Mouse (Mus musculus) midbrain, embryonic 14.5 days (tissue): ENCODE measurements around the gene Ispd. TPM values are rescaled to one million over a fixed set of nuclear protein-coding genes. Genes with fewer than 3 reads are reported as not detected.

Experiments used
- ATAC-seq: fragments of 200-750 bp; cut with Nextera tagmentation; 2 replicates; pipeline ENCODE4 v1.8.0; 2017; ENCODE audit warnings: moderate number of reproducible peaks, moderate library complexity; ENCODE audit not compliant: low FRiP score, low TSS enrichment
- DNase-seq: peaks from one replicate; pipeline ENCODE4 v3.0.0-alpha.2; 2015
- H3K27ac ChIP-seq: fragments of 300-500 bp; sonication (generic); replicated peaks from 2 replicates; pipeline ENCODE4 v1.5.1; 2014; ENCODE audit warnings: mild to moderate bottlenecking, low read depth, low read length, moderate library complexity
- H3K27me3 ChIP-seq: fragments of 300-500 bp; sonication (generic); 2 replicates; pipeline ENCODE4 v1.6.1; 2014; ENCODE audit warnings: low read length, control low read depth, mixed read lengths; ENCODE audit not compliant: control insufficient read depth, insufficient read depth
- H3K36me3 ChIP-seq: fragments of 300-500 bp; sonication (generic); 2 replicates; pipeline ENCODE4 v1.6.1; 2014; ENCODE audit warnings: low read length, control low read depth; ENCODE audit not compliant: control insufficient read depth, insufficient read depth
- H3K4me1 ChIP-seq: fragments of 300-500 bp; sonication (generic); 2 replicates; pipeline ENCODE4 v1.6.1; 2014; ENCODE audit warnings: mild to moderate bottlenecking, antibody characterized with exemption, low read length, control low read depth; ENCODE audit not compliant: control insufficient read depth, insufficient read depth
- H3K4me2 ChIP-seq: fragments of 300-500 bp; sonication (generic); 2 replicates; pipeline ENCODE4 v1.6.1; 2014; ENCODE audit warnings: mild to moderate bottlenecking, low read length, moderate library complexity
- H3K4me3 ChIP-seq: fragments of 300-500 bp; sonication (generic); replicated peaks from 2 replicates; pipeline ENCODE4 v1.5.1; 2014; ENCODE audit warnings: low read depth, low read length
- H3K9ac ChIP-seq: fragments of 300-500 bp; sonication (generic); replicated peaks from 2 replicates; pipeline ENCODE4 v1.6.1; 2014; ENCODE audit warnings: mild to moderate bottlenecking, low read length, moderate library complexity
- H3K9me3 ChIP-seq: fragments of 300-500 bp; sonication (generic); 2 replicates; pipeline ENCODE4 v1.6.1; 2016; ENCODE audit warnings: low read length, control low read depth, mixed read lengths; ENCODE audit not compliant: control insufficient read depth
- WGBS: fragments of 180-500 bp; shearing (Covaris S2); extraction: QIAGEN DNeasy Blood & Tissue Kit; methylation state at CpG from one replicate; pipeline ENCODE4 v1.1.7; 2014; 5-methylcytosine and 5-hydroxymethylcytosine counted together
- polyA plus RNA-seq: library from polyadenylated mRNA; unstranded; fragments of >200 nt; fragmentation: Nextera tagmentation; extraction: Ambion mirVana; gene quantifications from 2 replicates; pipeline ENCODE4 v1.2.1, GENCODE M21; 2014

Ispd gene
- polyA plus RNA-seq, 1 experiment from 2014 or later, result 13.1 TPM

GRCm38 (mm10) chr12:36662496-36662895 lies 281.2 kb downstream of the Ispd start:
- Histone ChIP-seq H3K9me3 (no peaks in the 10 kb centered on the region), H3K36me3 (no peaks in the 10 kb centered on the region), H3K4me2 (no peak overlapping the region), H3K27ac (no peak overlapping the region), H3K27me3 (no peaks in the 10 kb centered on the region), H3K9ac (no peak overlapping the region), H3K4me1 (0 out of 2 replicates have a peak, but pooled peaks cover 9% of the 10 kb centered on the region), H3K4me3 (no peak overlapping the region)
- DNase-seq (peak; percentile 10), ATAC-seq (no peak)
- WGBS, result 86% methylated on average over 7 of the region's 7 CpGs

- DNase-seq, result peak; percentile 15
- no peak overlapping the region for H3K27ac ChIP-seq
- 0 out of 2 replicates have a peak, but pooled peaks cover 9% of the 10 kb centered on the region for H3K4me1 ChIP-seq
- no peak overlapping the region for H3K4me3 ChIP-seq
- H3K9me3 ChIP-seq, result no peaks in the 10 kb centered on the region
- no peaks in the 10 kb centered on the region for H3K36me3 ChIP-seq
- H3K4me2 ChIP-seq, result no peak overlapping the region
- no peaks in the 10 kb centered on the region for H3K27me3 ChIP-seq
- 45% methylated on average over 3 of the region's 3 CpGs for WGBS
- H3K9ac ChIP-seq, result no peak overlapping the region
- no peak for ATAC-seq
These were observed 283.5 kb downstream of the Ispd start for GRCm38 (mm10) chr12:36664783-36665182.

- whole genome bisulfite sequencing, result 5% methylated on average over 6 of the region's 6 CpGs
- Histone ChIP-seq H3K27ac (peak overlapping the region; percentile 71), H3K4me1 (0 out of 2 replicates have a peak, but pooled peaks cover 12% of the 10 kb centered on the region), H3K27me3 (no peaks in the 10 kb centered on the region), H3K9me3 (no peaks in the 10 kb centered on the region), H3K4me3 (no peak overlapping the region), H3K9ac (no peak overlapping the region), H3K4me2 (peak overlapping the region; percentile 23; the same call in 1 of the 2 replicates), H3K36me3 (no peaks in the 10 kb centered on the region)
- peak; percentile 64 for DNase-seq
- ATAC-seq, result peak; percentile 58
These were observed 285.5 kb downstream of the Ispd start for GRCm38 (mm10) chr12:36666771-36667170.

GRCm38 (mm10) chr12:36670164-36670908 lies 289.1 kb downstream of the Ispd start:
- Histone ChIP-seq H3K4me1 (0 out of 2 replicates have a peak, but pooled peaks cover 7% of the 10 kb centered on the region), H3K9me3 (no peaks in the 10 kb centered on the region), H3K27me3 (no peaks in the 10 kb centered on the region), H3K4me3 (no peak overlapping the region), H3K27ac (no peak overlapping the region), H3K4me2 (no peak overlapping the region), H3K36me3 (no peaks in the 10 kb centered on the region), H3K9ac (no peak overlapping the region)
- peak; percentile 18 for DNase-seq
- WGBS, result 74% methylated on average over 5 of the region's 5 CpGs
- 0 out of 2 replicates have a peak, but pooled peaks have one; percentile 3 for ATAC-seq

GRCm38 (mm10) chr12:36670915-36671579 lies 289.8 kb downstream of the Ispd start:
- WGBS, result 39% methylated on average over 10 of the region's 10 CpGs

GRCm38 (mm10) chr12:36674481-36674880 lies 293.2 kb downstream of the Ispd start:
- Histone ChIP-seq H3K4me2 (no peak overlapping the region), H3K27me3 (no peaks in the 10 kb centered on the region), H3K9me3 (no peaks in the 10 kb centered on the region), H3K36me3 (no peaks in the 10 kb centered on the region), H3K4me1 (0 out of 2 replicates have a peak, but pooled peaks cover 3% of the 10 kb centered on the region), H3K9ac (no peak overlapping the region), H3K4me3 (no peak overlapping the region), H3K27ac (no peak overlapping the region)
- ATAC-seq (no peak), DNase-seq (no peak)
- WGBS, result 69% methylated on average over 2 of the region's 2 CpGs

More at GRCm38 (mm10) chr12:36670915-36671579, 289.8 kb downstream of the Ispd start:
- Histone ChIP-seq H3K4me3 (no peak overlapping the region), H3K9ac (no peak overlapping the region), H3K27ac (no peak overlapping the region), H3K4me2 (no peak overlapping the region), H3K9me3 (no peaks in the 10 kb centered on the region), H3K27me3 (no peaks in the 10 kb centered on the region), H3K36me3 (no peaks in the 10 kb centered on the region), H3K4me1 (0 out of 2 replicates have a peak, but pooled peaks cover 5% of the 10 kb centered on the region)
- ATAC-seq (peak; percentile 43; the same call in 1 of the 2 replicates), DNase-seq (peak; percentile 74)

- Histone ChIP-seq H3K4me3 (no peak overlapping the region), H3K27me3 (no peaks in the 10 kb centered on the region), H3K4me2 (no peak overlapping the region), H3K9me3 (no peaks in the 10 kb centered on the region), H3K27ac (no peak overlapping the region), H3K9ac (no peak overlapping the region), H3K4me1 (no peaks in the 10 kb centered on the region), H3K36me3 (no peaks in the 10 kb centered on the region)
- peak; percentile 7; the same call in 1 of the 2 replicates for ATAC-seq
- 93% methylated on average over 4 of the region's 4 CpGs for WGBS
- no peak for DNase-seq
These were observed 297.0 kb downstream of the Ispd start for GRCm38 (mm10) chr12:36678220-36678619.

GRCm38 (mm10) chr12:36680883-36681505 lies 299.7 kb downstream of the Ispd start:
- H3K4me1 ChIP-seq, result no peaks in the 10 kb centered on the region
- H3K4me3 ChIP-seq, result no peak overlapping the region
- H3K27ac ChIP-seq, result no peak overlapping the region
- H3K27me3 ChIP-seq, result no peaks in the 10 kb centered on the region
- H3K9me3 ChIP-seq, result no peaks in the 10 kb centered on the region
- DNase-seq (peak; percentile 14), ATAC-seq (no peak)
- no peaks in the 10 kb centered on the region for H3K36me3 ChIP-seq
- no peak overlapping the region for H3K9ac ChIP-seq
- WGBS, result 45% methylated on average over 2 of the region's 2 CpGs
- no peak overlapping the region for H3K4me2 ChIP-seq
